Mouse (Mus musculus): ENCODE data around the gene Capzb.

DNA sequence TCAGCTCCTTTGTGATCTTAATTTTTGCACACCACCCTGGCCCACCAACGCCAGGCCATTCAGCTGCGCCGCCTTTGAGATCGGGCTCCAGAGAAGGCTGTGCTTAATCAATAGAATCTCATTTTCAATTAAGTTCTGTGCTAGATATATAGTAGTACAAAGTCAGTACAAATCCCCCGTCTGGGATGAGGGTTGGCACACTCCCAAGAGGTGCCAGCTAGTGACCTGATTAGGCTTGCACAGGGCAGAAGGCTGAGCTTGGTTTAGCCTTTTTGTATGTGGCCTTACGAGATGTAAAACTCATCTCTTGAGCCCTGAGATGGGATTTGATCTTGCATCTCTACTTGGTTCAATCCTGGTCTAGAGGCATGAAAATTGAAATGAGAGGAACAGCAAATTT lies 70.3 kb downstream of the Capzb start:
- TF ChIP-seq CTCF (IDR thresholded peaks at IDR 0.05; ENCODE audit: insufficient read depth, low read depth, low read length) (no peak), POLR2A (IDR thresholded peaks at IDR 0.05; ENCODE audit: insufficient read depth, low read depth, low read length) (no peak)

Data from olfactory bulb, adult 2 months (tissue).